In the genomic region with DNA sequence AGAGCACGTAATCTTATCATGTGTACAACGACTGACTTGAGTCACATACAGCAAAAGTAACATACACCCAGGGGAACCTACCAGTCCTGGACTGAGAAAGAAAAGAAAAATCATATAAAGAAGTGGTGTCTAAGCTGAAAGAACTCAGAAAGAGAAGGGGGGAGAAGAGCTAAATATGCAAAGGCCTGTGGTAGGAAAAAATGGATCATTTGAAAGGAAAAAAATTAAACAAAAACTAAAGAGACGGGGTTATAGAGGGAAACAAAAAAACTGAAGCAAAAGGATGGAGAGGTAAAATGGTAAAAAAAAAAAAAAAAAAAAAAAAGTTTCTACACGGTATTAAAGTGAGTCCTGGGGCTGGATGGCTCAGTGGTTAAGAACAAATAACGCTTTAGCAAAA, we compare ENCODE assay signal across 24 mouse cellular contexts. TPM values are rescaled to one million over a fixed set of nuclear protein-coding genes. Genes with fewer than 3 reads are reported as not detected.
DNase-seq lines count a peak whose midpoint lies in the region; ATAC-seq and TF ChIP-seq lines count a peak whose summit lies in the region.
"Had no signal": no experiment of that assay in that cellular context is flagged by ENCODE, and none has a peak within 500 bp of the region (broad histone marks: within the 10 kb centered on the region; RNA-seq: fewer than 3 reads in every experiment).

No protein-coding gene starts in this region.

- H3K9ac ChIP-seq in midbrain, embryonic 11.5 days (ENCODE audit: low read length): no peak overlapping the region
- H3K9ac ChIP-seq in CH12.LX (ENCODE audit: insufficient read depth, low read depth): no peak overlapping the region

- no peak for TF ChIP-seq RAD21 in CH12.LX (IDR thresholded peaks at IDR 0.05; ENCODE audit: low read depth, low read length)

- H3K36me3 ChIP-seq in midbrain, embryonic 11.5 days (ENCODE audit: control insufficient read depth, insufficient read depth, low read length): no peaks in the 10 kb centered on the region
- no peaks in the 10 kb centered on the region for H3K36me3 ChIP-seq in midbrain, embryonic 10.5 days
- H3K36me3 ChIP-seq in CH12.LX (replicated peaks in 1 of 2; ENCODE audit: control insufficient read depth in 1 of 2, insufficient read depth in 1 of 2, low read length in 1 of 2): no peaks in the 10 kb centered on the region
- H3K36me3 ChIP-seq: G1E had no signal

- 0 out of 2 replicates have a peak, but pooled peaks have one; percentile 13 for TF ChIP-seq POLR2A in CH12.LX (IDR thresholded peaks at IDR 0.05; ENCODE audit: low read depth, low read length)

- 93% methylated on average over 5 of the region's 5 CpGs for WGBS in midbrain, embryonic 11.5 days
- 94% methylated on average over 5 of the region's 5 CpGs for WGBS in midbrain, embryonic 10.5 days

- H3K27me3 ChIP-seq in midbrain, embryonic 11.5 days (ENCODE audit: control insufficient read depth, insufficient read depth, low read length): no peaks in the 10 kb centered on the region
- no peaks in the 10 kb centered on the region for H3K27me3 ChIP-seq in midbrain, embryonic 10.5 days (ENCODE audit: low read depth, poor library complexity, severe bottlenecking)
- H3K27me3 ChIP-seq in CH12.LX (replicated peaks): no peaks in the 10 kb centered on the region
- H3K27me3 ChIP-seq: Patski had no signal

- ATAC-seq in midbrain, embryonic 11.5 days (ENCODE audit: low FRiP score): no peak
- ATAC-seq: activated CD4-positive, CD25-positive, alpha-beta regulatory T cell, adult 4 months; CD4-positive, CD25-positive, alpha-beta regulatory T cell, adult 4 months; Patski had no signal

- no peak overlapping the region for H3K27ac ChIP-seq in midbrain, embryonic 11.5 days (ENCODE audit: low read depth, low read length)
- H3K27ac ChIP-seq in midbrain, embryonic 10.5 days (replicated peaks): no peak overlapping the region
- H3K27ac ChIP-seq in CH12.LX (ENCODE audit: insufficient read depth, low read depth): peak overlapping the region; percentile 55

- in situ Hi-C loops in CH12.LX (cut with MboI; ENCODE audit: low pct_ligation_motif_present, low pct_unique_long_range_greater_than_20kb, low sequenced_read_pairs): no loop called here

- H3K79me2 ChIP-seq in CH12.LX (replicated peaks; ENCODE audit: control insufficient read depth, extremely low read depth, insufficient read depth, poor library complexity, severe bottlenecking): peaks cover 9% of the 10 kb centered on the region; the same call in 1 of the 2 replicates

- H3K4me3 ChIP-seq in midbrain, embryonic 11.5 days (ENCODE audit: low read depth, low read length): no peak overlapping the region
- H3K4me3 ChIP-seq in midbrain, embryonic 10.5 days: no peak overlapping the region
- no peak overlapping the region for H3K4me3 ChIP-seq in CH12.LX (replicated peaks in 1 of 3; ENCODE audit: low read depth in 2 of 3, low read length in 2 of 3, poor library complexity in 1 of 3)

- H3K4me1 ChIP-seq in midbrain, embryonic 11.5 days (ENCODE audit: control insufficient read depth, insufficient read depth, low read length): no peaks in the 10 kb centered on the region
- H3K4me1 ChIP-seq in midbrain, embryonic 10.5 days: peaks cover 8% of the 10 kb centered on the region; the same call in 1 of the 2 replicates
- H3K4me1 ChIP-seq in CH12.LX (ENCODE audit: control insufficient read depth in 1 of 2, insufficient read depth in 2 of 2): peaks cover 39 to 93% of the 10 kb centered on the region in 2 experiments

- H3K9me3 ChIP-seq in midbrain, embryonic 11.5 days (ENCODE audit: control insufficient read depth, low read length): no peaks in the 10 kb centered on the region
- H3K9me3 ChIP-seq in midbrain, embryonic 10.5 days (replicated peaks): no peaks in the 10 kb centered on the region
- no peaks in the 10 kb centered on the region for H3K9me3 ChIP-seq in CH12.LX (replicated peaks; ENCODE audit: low read length)
- H3K9me3 ChIP-seq: G1E had no signal

- no peak overlapping the region for H3K4me2 ChIP-seq in midbrain, embryonic 11.5 days
- H3K4me2 ChIP-seq in CH12.LX (ENCODE audit: insufficient read depth, low read depth, poor library complexity, severe bottlenecking): no peak overlapping the region

- dilution Hi-C loops in CH12.LX (cut with MboI; ENCODE audit: extremely low pct_ligation_motif_present, extremely low pct_unique_long_range_greater_than_20kb, low sequenced_read_pairs): no loop called here

- TF ChIP-seq CTCF in CH12.LX (conservative IDR thresholded peaks at IDR 0.05 in 1 of 2, IDR thresholded peaks at IDR 0.05 in 1 of 2; ENCODE audit: low read depth in 2 of 2, low read length in 2 of 2): no peak

- DNase-seq in midbrain, embryonic 11.5 days (ENCODE audit: low spot score, missing footprints): peak; percentile 53
- DNase-seq in midbrain, embryonic 10.5 days (ENCODE audit: low spot score): no peak
- no peak for DNase-seq in CH12.LX (ENCODE audit: extremely low read depth)
- no peak for DNase-seq in frontal cortex, adult 2 months (ENCODE audit: extremely low spot score in 1 of 2, low spot score in 1 of 2)
- DNase-seq: adrenal gland, adult 2 months; adrenal gland, adult 8-10 months; adrenal gland, postnatal 10 days; adrenal gland, postnatal 14 days; adrenal gland, postnatal 25 days; adrenal gland, postnatal 36 days; B cell, adult 2 months; cerebellum, adult 11 months; cerebellum, adult 11-12 months; cerebellum, adult 18-20 months; cerebellum, adult 2 months had no signal

- peak; percentile 85 for TF ChIP-seq EP300 in CH12.LX (IDR thresholded peaks at IDR 0.05; ENCODE audit: low read length)

TF ChIP-seq in CH12.LX, 34 proteins besides CTCF, POLR2A, EP300 and RAD21:
- TF ChIP-seq HCFC1 (IDR thresholded peaks at IDR 0.05; ENCODE audit: low read depth, low read length): no peak
- no peak for TF ChIP-seq NRF1 (IDR thresholded peaks at IDR 0.05; ENCODE audit: low read depth, low read length)
- peak; percentile 87 for TF ChIP-seq JUN (IDR thresholded peaks at IDR 0.05; ENCODE audit: insufficient read depth, low read depth, low read length)
- TF ChIP-seq MYC (IDR thresholded peaks at IDR 0.05; ENCODE audit: low read depth, low read length): no peak
- peak; percentile 79 for TF ChIP-seq IRF4 (IDR thresholded peaks at IDR 0.05; ENCODE audit: low read depth, low read length)
- TF ChIP-seq MEF2A (IDR thresholded peaks at IDR 0.05; ENCODE audit: borderline replicate concordance, low read depth, low read length): 0 out of 2 replicates have a peak, but pooled peaks have one; percentile 34
- peak; percentile 38; the same call in 1 of the 2 replicates for TF ChIP-seq CHD1 (IDR thresholded peaks at IDR 0.05; ENCODE audit: low read depth, low read length)
- 0 out of 2 replicates have a peak, but pooled peaks have one; percentile 11 for TF ChIP-seq SMC3 (IDR thresholded peaks at IDR 0.05; ENCODE audit: low read depth, low read length)
- no peak for TF ChIP-seq POLR2AphosphoS2 (IDR thresholded peaks at IDR 0.05; ENCODE audit: low read depth, low read length)
- TF ChIP-seq USF1 (IDR thresholded peaks at IDR 0.05; ENCODE audit: low read depth, low read length): no peak
- peak; percentile 96 for TF ChIP-seq ZNF384 (IDR thresholded peaks at IDR 0.05; ENCODE audit: low read depth, low read length)
- no peak for TF ChIP-seq TBP (conservative IDR thresholded peaks at IDR 0.05; ENCODE audit: low read depth, low read length)
- TF ChIP-seq JUND (conservative IDR thresholded peaks at IDR 0.05; ENCODE audit: low read depth, low read length): peak; percentile 83
- peak; percentile 26; the same call in 1 of the 2 replicates for TF ChIP-seq MAFK (IDR thresholded peaks at IDR 0.05; ENCODE audit: insufficient replicate concordance, low read length)
- TF ChIP-seq ETS1 (conservative IDR thresholded peaks at IDR 0.05; ENCODE audit: low read depth, low read length): peak; percentile 90
- TF ChIP-seq E2F4 (IDR thresholded peaks at IDR 0.05; ENCODE audit: insufficient replicate concordance, low read depth, low read length): no peak
- peak; percentile 69 for TF ChIP-seq BHLHE40 (IDR thresholded peaks at IDR 0.05; ENCODE audit: low read depth, low read length)
- no peak for TF ChIP-seq MAX (IDR thresholded peaks at IDR 0.05; ENCODE audit: low read length)

RNA-seq across cellular contexts. Expression of a gene that starts 5.7 kb away (rescaled TPM):
- polyA plus RNA-seq in midbrain, embryonic 11.5 days (2014; fragmentation: Nextera tagmentation; extraction: Ambion mirVana): not detected in 2 replicates
- not detected in 2 replicates for polyA plus RNA-seq in midbrain, embryonic 10.5 days (2016; fragmentation: Nextera tagmentation; extraction: Ambion mirVana)
- 389 and 399 TPM in 2 replicates for total RNA-seq in CH12.LX (2012; rRNA removed)
- 903 and 969 TPM in 2 replicates for total RNA-seq in CH12.LX (2014; rRNA removed)
- 236 and 284 TPM in 2 replicates for polyA plus RNA-seq in CH12.LX (2012; ENCODE audit: insufficient read length, low read depth)
- not detected in 2 replicates for polyA plus RNA-seq in frontal cortex, adult 2 months (2012; rRNA removed)
- total RNA-seq: adrenal gland, adult 18-20 months; adrenal gland, adult 2 months; adrenal gland, postnatal 10 days; adrenal gland, postnatal 14 days; adrenal gland, postnatal 25 days; adrenal gland, postnatal 36 days; adrenal gland, postnatal 4 days; G1E; MEL had no signal
- polyA plus RNA-seq: adrenal gland, adult 2 months; brain, embryonic 14.5 days; C2C12; cerebellum, adult 2 months; G1E had no signal

Comparison
In these comparisons a context has a peak if more than half of its experiments do, and no peak if none do; other contexts are left out.
1. RNA of a gene that starts 5.7 kb away (polyA plus RNA-seq): 236 to 284 TPM in CH12.LX; not detected in midbrain, embryonic 11.5 days, not detected in midbrain, embryonic 10.5 days and not detected in frontal cortex, adult 2 months; every median in the first group is over 100 times any median in the second.